Mouse (Mus musculus) embryonic facial prominence, embryonic 13.5 days (tissue): ENCODE measurements at regions not wholly inside any gene's neighbourhood (a gene's known extent, or its start where the extent isn't known, plus 50 kb on each side); places are given as distances from the start of the nearest gene placed in this dataset.
"Not testable (repeated sequence)": the region's sequence is repeated elsewhere in the genome, so short reads cannot be mapped to it uniquely, and the experiment has no call there.

Experiments
- ATAC-seq: fragments of 200-750 bp; cut with Nextera tagmentation; 2 replicates; pipeline ENCODE4 v1.8.0; 2017; ENCODE audit warnings: low read depth; ENCODE audit not compliant: insufficient number of reproducible peaks, insufficient read depth, low FRiP score, low TSS enrichment
- H3K27ac ChIP-seq: fragments of 300-500 bp; sonication (generic); 2 replicates; pipeline ENCODE4 v1.5.1; 2015; ENCODE audit warnings: moderate library complexity, mild to moderate bottlenecking, inconsistent platforms
- H3K27me3 ChIP-seq: fragments of 300-500 bp; sonication (generic); 2 replicates; pipeline ENCODE4 v1.6.1; 2015; ENCODE audit warnings: mild to moderate bottlenecking, inconsistent platforms
- H3K36me3 ChIP-seq: fragments of 300-500 bp; sonication (generic); 2 replicates; pipeline ENCODE4 v1.6.1; 2015; ENCODE audit warnings: mild to moderate bottlenecking, inconsistent platforms
- H3K4me1 ChIP-seq: fragments of 300-500 bp; sonication (generic); 2 replicates; pipeline ENCODE4 v1.6.1; 2015; ENCODE audit warnings: inconsistent platforms
- H3K4me2 ChIP-seq: fragments of 300-500 bp; sonication (generic); 2 replicates; pipeline ENCODE4 v1.6.1; 2015; ENCODE audit warnings: moderate library complexity, mild to moderate bottlenecking, inconsistent platforms
- H3K4me3 ChIP-seq: fragments of 300-500 bp; sonication (generic); 2 replicates; pipeline ENCODE4 v1.5.1; 2015; ENCODE audit warnings: mild to moderate bottlenecking, inconsistent platforms
- H3K9ac ChIP-seq: fragments of 300-500 bp; sonication (generic); 2 replicates; pipeline ENCODE4 v1.6.1; 2015; ENCODE audit warnings: mild to moderate bottlenecking, inconsistent platforms
- H3K9me3 ChIP-seq: fragments of 300-500 bp; sonication (generic); 2 replicates; pipeline ENCODE4 v1.6.1; 2016; ENCODE audit warnings: inconsistent platforms
- WGBS: fragments of 180-500 bp; shearing (Covaris S2); methylation state at CpG from one replicate; pipeline ENCODE4 v1.1.7; 2015; ENCODE audit warnings: mixed read lengths; 5-methylcytosine and 5-hydroxymethylcytosine counted together

GRCm38 (mm10) chr8:24386462-24386861, 339.2 kb downstream of the Adam3 start:
- Histone ChIP-seq H3K27me3 (no peaks in the 10 kb centered on the region), H3K9ac (no peak overlapping the region), H3K36me3 (no peaks in the 10 kb centered on the region), H3K4me1 (peaks cover 5% of the 10 kb centered on the region; the same call in 1 of the 2 replicates), H3K4me2 (no peak overlapping the region), H3K4me3 (no peak overlapping the region), H3K9me3 (no peaks in the 10 kb centered on the region), H3K27ac (no peak overlapping the region)
- WGBS = 2% methylated on average over 3 of the region's 3 CpGs
- no peak for ATAC-seq

- H3K9ac ChIP-seq = no peak overlapping the region
- peaks cover 5% of the 10 kb centered on the region; the same call in 1 of the 2 replicates for H3K4me1 ChIP-seq
- H3K27me3 ChIP-seq = no peaks in the 10 kb centered on the region
- H3K27ac ChIP-seq = no peak overlapping the region
- ATAC-seq = no peak
- no peaks in the 10 kb centered on the region for H3K9me3 ChIP-seq
- no peaks in the 10 kb centered on the region for H3K36me3 ChIP-seq
- no peak overlapping the region for H3K4me2 ChIP-seq
- 54% methylated on average over 8 of the region's 8 CpGs for WGBS
- H3K4me3 ChIP-seq = no peak overlapping the region
These were observed 341.7 kb downstream of the Adam3 start for GRCm38 (mm10) chr8:24383963-24384435.

- Histone ChIP-seq H3K27me3 (no peaks in the 10 kb centered on the region), H3K9ac (no peak overlapping the region), H3K27ac (no peak overlapping the region), H3K4me3 (no peak overlapping the region), H3K9me3 (no peaks in the 10 kb centered on the region), H3K4me2 (no peak overlapping the region), H3K36me3 (no peaks in the 10 kb centered on the region), H3K4me1 (peaks cover 5% of the 10 kb centered on the region; the same call in 1 of the 2 replicates)
- WGBS = 64% methylated on average over 14 of the region's 14 CpGs
- ATAC-seq = no peak
These were observed 342.3 kb downstream of the Adam3 start for GRCm38 (mm10) chr8:24383130-24383962.

- no peaks in the 10 kb centered on the region for H3K36me3 ChIP-seq
- 59% methylated on average over 3 of the region's 3 CpGs for WGBS
- H3K27me3 ChIP-seq = no peaks in the 10 kb centered on the region
- H3K4me3 ChIP-seq = no peak overlapping the region
- H3K9me3 ChIP-seq = no peaks in the 10 kb centered on the region
- no peak overlapping the region for H3K27ac ChIP-seq
- H3K4me1 ChIP-seq = peaks cover 5% of the 10 kb centered on the region; the same call in 1 of the 2 replicates
- ATAC-seq = no peak
- H3K9ac ChIP-seq = no peak overlapping the region
- no peak overlapping the region for H3K4me2 ChIP-seq
These were observed 343.9 kb downstream of the Adam3 start for GRCm38 (mm10) chr8:24381666-24382253.

GRCm38 (mm10) chr8:24378070-24378469, 347.6 kb downstream of the Adam3 start:
- Histone ChIP-seq H3K9ac (no peak overlapping the region), H3K36me3 (no peaks in the 10 kb centered on the region)

GRCm38 (mm10) chr8:24376846-24377245, 348.8 kb downstream of the Adam3 start:
- not testable (repeated sequence) for H3K27ac ChIP-seq, H3K4me3 ChIP-seq, H3K4me2 ChIP-seq, H3K9me3 ChIP-seq, H3K36me3 ChIP-seq, H3K4me1 ChIP-seq, H3K9ac ChIP-seq, H3K27me3 ChIP-seq, ATAC-seq
- WGBS = 88% methylated on average over 10 of the region's 10 CpGs

More at GRCm38 (mm10) chr8:24378070-24378469, 347.6 kb downstream of the Adam3 start:
- Histone ChIP-seq H3K9me3 (no peaks in the 10 kb centered on the region), H3K27me3 (no peaks in the 10 kb centered on the region), H3K4me1 (peaks cover 5% of the 10 kb centered on the region; the same call in 1 of the 2 replicates), H3K4me2 (no peak overlapping the region), H3K4me3 (no peak overlapping the region), H3K27ac (no peak overlapping the region)
- no peak for ATAC-seq

GRCm38 (mm10) chr8:24374503-24374902, 351.1 kb downstream of the Adam3 start:
- WGBS = 79% methylated on average over 1 of the region's 1 CpGs
- Histone ChIP-seq H3K4me1 (no peaks in the 10 kb centered on the region), H3K4me2 (no peak overlapping the region), H3K27ac (no peak overlapping the region), H3K9ac (no peak overlapping the region), H3K4me3 (no peak overlapping the region), H3K36me3 (no peaks in the 10 kb centered on the region), H3K27me3 (no peaks in the 10 kb centered on the region), H3K9me3 (no peaks in the 10 kb centered on the region)
- ATAC-seq = no peak

- no peaks in the 10 kb centered on the region for H3K36me3 ChIP-seq
- no peaks in the 10 kb centered on the region for H3K4me1 ChIP-seq
- no peak overlapping the region for H3K27ac ChIP-seq
- 82% methylated on average over 4 of the region's 4 CpGs for WGBS
- no peak overlapping the region for H3K9ac ChIP-seq
- H3K27me3 ChIP-seq = no peaks in the 10 kb centered on the region
- H3K4me2 ChIP-seq = no peak overlapping the region
- H3K9me3 ChIP-seq = no peaks in the 10 kb centered on the region
- H3K4me3 ChIP-seq = no peak overlapping the region
- no peak for ATAC-seq
These were observed 353.6 kb downstream of the Adam3 start for GRCm38 (mm10) chr8:24372068-24372467.

GRCm38 (mm10) chr8:24366000-24366399, 359.7 kb downstream of the Adam3 start:
- no peaks in the 10 kb centered on the region for H3K9me3 ChIP-seq
- H3K27me3 ChIP-seq = no peaks in the 10 kb centered on the region
- no peak overlapping the region for H3K4me2 ChIP-seq
- H3K4me3 ChIP-seq = no peak overlapping the region
- no peaks in the 10 kb centered on the region for H3K36me3 ChIP-seq
- ATAC-seq = no peak
- H3K4me1 ChIP-seq = peaks cover 4% of the 10 kb centered on the region; the same call in 1 of the 2 replicates
- no peak overlapping the region for H3K27ac ChIP-seq
- no peak overlapping the region for H3K9ac ChIP-seq

GRCm38 (mm10) chr8:24364685-24365084, 361.0 kb downstream of the Adam3 start:
- Histone ChIP-seq H3K4me1 (peaks cover 4% of the 10 kb centered on the region; the same call in 1 of the 2 replicates), H3K27me3 (no peaks in the 10 kb centered on the region), H3K9ac (no peak overlapping the region), H3K4me2 (no peak overlapping the region), H3K4me3 (no peak overlapping the region), H3K27ac (no peak overlapping the region), H3K36me3 (no peaks in the 10 kb centered on the region), H3K9me3 (0 out of 2 replicates have a peak, but pooled peaks cover 3% of the 10 kb centered on the region)
- no peak for ATAC-seq
- WGBS = 68% methylated on average over 4 of the region's 4 CpGs

GRCm38 (mm10) chr8:24359022-24359600, 366.5 kb downstream of the Adam3 start:
- H3K9ac ChIP-seq = no peak overlapping the region
- no peak overlapping the region for H3K4me2 ChIP-seq
- no peak overlapping the region for H3K27ac ChIP-seq
- H3K9me3 ChIP-seq = 0 out of 2 replicates have a peak, but pooled peaks cover 3% of the 10 kb centered on the region
- no peaks in the 10 kb centered on the region for H3K27me3 ChIP-seq
- no peak overlapping the region for H3K4me3 ChIP-seq
- no peak for ATAC-seq
- H3K36me3 ChIP-seq = no peaks in the 10 kb centered on the region
- H3K4me1 ChIP-seq = no peaks in the 10 kb centered on the region
